Mouse (Mus musculus): ENCODE results near the gene Lingo2. TPM values are rescaled to one million over a fixed set of nuclear protein-coding genes. Genes with fewer than 3 reads are reported as not detected.

Lingo2 gene
- polyA plus RNA-seq, 1 experiment from 2014 or later = 71.8 TPM

DNA sequence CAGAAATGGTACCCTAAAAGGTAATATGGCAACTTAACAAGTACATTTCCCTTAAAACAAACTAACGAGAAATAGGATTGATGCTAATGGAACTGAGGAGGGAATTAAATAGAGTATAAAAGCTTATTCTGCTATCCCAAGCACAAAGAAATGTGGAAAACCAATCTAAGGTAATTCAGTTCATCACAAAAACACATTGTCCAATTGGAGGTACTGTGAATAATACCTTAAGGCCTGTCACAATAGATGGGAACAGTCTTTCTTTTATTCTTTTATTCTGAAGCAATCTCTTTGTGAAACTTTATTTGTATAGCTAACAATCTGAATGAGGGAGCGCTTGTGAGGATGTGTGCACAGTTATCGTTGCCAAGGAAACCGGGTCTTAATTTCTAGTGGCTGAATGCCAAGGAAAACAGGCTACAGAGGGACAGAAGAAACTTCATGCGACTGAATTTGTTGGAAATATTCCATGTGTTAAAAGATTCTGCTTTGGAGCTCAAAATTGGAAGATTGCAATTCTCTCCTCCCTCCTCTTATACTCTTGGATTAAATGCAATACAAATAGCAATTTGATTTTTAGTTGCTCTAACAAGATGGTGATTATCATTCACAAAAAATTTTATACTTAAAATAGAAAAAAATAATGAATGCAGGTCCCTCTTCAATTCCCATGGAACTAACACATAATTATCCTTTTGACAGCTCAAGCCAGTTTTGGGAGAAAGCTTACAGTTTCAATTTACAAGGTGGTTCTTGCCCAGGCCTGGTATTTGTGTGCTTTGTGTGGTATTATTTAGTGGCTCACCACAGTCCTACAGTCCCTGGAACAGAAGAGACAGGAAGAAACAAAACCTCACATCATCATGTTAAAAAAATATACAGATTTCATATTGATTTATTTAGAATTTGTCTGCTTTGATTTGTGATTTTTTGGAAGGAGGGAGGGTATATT lies 1065.7 kb downstream of the Lingo2 start:
- H3K4me2 ChIP-seq (ENCODE audit: low read length) = no peak overlapping the region
- H3K27me3 ChIP-seq (ENCODE audit: control insufficient read depth, insufficient read depth, low read depth, low read length) = no peaks in the 10 kb centered on the region

DNA sequence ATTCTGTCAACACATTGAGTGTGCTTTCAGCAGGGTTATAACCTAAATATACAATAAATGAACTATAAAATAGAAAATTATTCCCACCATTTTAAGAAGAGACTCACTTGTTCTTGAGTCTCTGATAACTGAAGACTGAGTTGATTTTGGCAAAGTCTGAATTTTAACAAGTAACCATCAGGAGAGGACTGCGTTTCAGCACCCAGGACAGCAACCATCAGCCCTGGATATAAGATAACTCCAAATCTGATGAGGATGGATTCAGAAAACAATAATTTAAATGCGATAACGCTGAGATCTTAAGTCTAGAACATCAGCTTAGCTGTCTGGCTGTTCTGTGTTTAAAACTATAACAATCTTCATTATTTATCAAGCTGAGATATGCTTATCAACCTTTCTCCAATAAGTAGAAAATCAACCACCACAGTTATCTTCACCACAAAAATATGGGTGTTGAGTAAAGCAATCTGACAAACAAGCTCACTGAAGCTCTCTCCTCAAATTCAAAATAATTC lies 1066.5 kb downstream of the Lingo2 start:
- Histone ChIP-seq H3K36me3 (ENCODE audit: control insufficient read depth, insufficient read depth, low read length) (no peaks in the 10 kb centered on the region), H3K4me1 (ENCODE audit: control insufficient read depth, insufficient read depth, low read length) (peaks cover 11% of the 10 kb centered on the region), H3K9me3 (replicated peaks; ENCODE audit: control insufficient read depth, low read length, poor library complexity, severe bottlenecking) (no peaks in the 10 kb centered on the region), H3K27ac (ENCODE audit: low read length) (no peak overlapping the region), H3K27me3 (ENCODE audit: control insufficient read depth, insufficient read depth, low read depth, low read length) (no peaks in the 10 kb centered on the region), H3K4me2 (ENCODE audit: low read length) (no peak overlapping the region), H3K9ac (ENCODE audit: low read depth, low read length) (no peak overlapping the region), H3K4me3 (ENCODE audit: low read depth, low read length) (no peak overlapping the region)
- WGBS = 53% methylated on average over 3 of the region's 3 CpGs
- ATAC-seq = no peak

More for the DNA sequence above, 1065.7 kb downstream of the Lingo2 start:
- H3K9me3 ChIP-seq (replicated peaks; ENCODE audit: control insufficient read depth, low read length, poor library complexity, severe bottlenecking) = no peaks in the 10 kb centered on the region
- no peak overlapping the region for H3K4me3 ChIP-seq (ENCODE audit: low read depth, low read length)
- ATAC-seq = peak; percentile 90
- no peaks in the 10 kb centered on the region for H3K36me3 ChIP-seq (ENCODE audit: control insufficient read depth, insufficient read depth, low read length)
- 6% methylated on average over 5 of the region's 5 CpGs for WGBS
- no peak overlapping the region for H3K9ac ChIP-seq (ENCODE audit: low read depth, low read length)
- peaks cover 11% of the 10 kb centered on the region for H3K4me1 ChIP-seq (ENCODE audit: control insufficient read depth, insufficient read depth, low read length)
- H3K27ac ChIP-seq (ENCODE audit: low read length) = no peak overlapping the region

DNA sequence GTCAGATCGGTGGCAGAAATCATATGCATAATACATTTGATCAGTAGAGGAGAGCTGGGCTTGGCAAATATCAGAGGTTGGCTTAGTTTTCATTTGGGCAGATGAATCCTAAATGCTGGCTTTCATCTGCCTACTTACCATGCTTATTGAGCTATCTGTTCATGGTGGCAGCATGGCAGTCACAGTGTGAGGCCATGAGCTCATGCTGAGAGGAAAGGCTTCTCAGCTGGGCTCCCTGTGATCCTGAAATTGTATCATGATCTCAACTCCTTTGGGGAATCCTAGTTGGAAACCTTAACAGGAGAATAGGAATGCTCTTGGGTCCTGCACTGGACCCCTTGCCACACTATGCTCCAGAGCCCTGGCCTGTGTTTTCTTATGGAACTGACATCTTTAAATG lies 1105.0 kb downstream of the Lingo2 start:
- Histone ChIP-seq H3K4me1 (ENCODE audit: control insufficient read depth, insufficient read depth, low read length) (peaks cover 9% of the 10 kb centered on the region), H3K9me3 (replicated peaks; ENCODE audit: control insufficient read depth, low read length, poor library complexity, severe bottlenecking) (no peaks in the 10 kb centered on the region), H3K4me3 (ENCODE audit: low read depth, low read length) (no peak overlapping the region), H3K9ac (ENCODE audit: low read depth, low read length) (no peak overlapping the region), H3K4me2 (ENCODE audit: low read length) (no peak overlapping the region), H3K27ac (ENCODE audit: low read length) (no peak overlapping the region), H3K36me3 (ENCODE audit: control insufficient read depth, insufficient read depth, low read length) (no peaks in the 10 kb centered on the region), H3K27me3 (ENCODE audit: control insufficient read depth, insufficient read depth, low read depth, low read length) (no peaks in the 10 kb centered on the region)
- ATAC-seq = no peak
- WGBS = 61% methylated on average over 1 of the region's 1 CpGs

DNA sequence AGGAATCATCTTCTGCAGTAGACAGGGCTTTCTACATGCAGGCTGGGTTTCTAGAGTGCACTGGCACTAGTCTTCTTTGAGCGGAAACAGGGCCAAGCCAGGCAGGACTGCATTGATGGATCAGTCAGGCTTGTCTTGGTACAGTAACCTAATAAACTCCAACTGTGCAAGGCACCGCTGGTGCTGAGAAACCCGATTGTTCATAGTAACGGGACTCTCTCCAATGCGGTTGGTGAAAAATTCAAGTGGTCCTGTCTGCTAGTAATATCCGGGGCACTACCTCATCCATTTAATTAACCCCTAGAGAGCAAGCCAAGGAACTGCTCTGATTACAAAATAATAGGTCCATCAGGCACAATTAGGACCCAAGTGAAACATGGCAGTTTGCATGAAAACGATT lies 1106.4 kb downstream of the Lingo2 start:
- Histone ChIP-seq H3K27ac (ENCODE audit: low read length) (peak overlapping the region; percentile 58), H3K9ac (ENCODE audit: low read depth, low read length) (peak overlapping the region; percentile 58), H3K4me1 (ENCODE audit: control insufficient read depth, insufficient read depth, low read length) (peaks cover 9% of the 10 kb centered on the region), H3K9me3 (replicated peaks; ENCODE audit: control insufficient read depth, low read length, poor library complexity, severe bottlenecking) (no peaks in the 10 kb centered on the region), H3K36me3 (ENCODE audit: control insufficient read depth, insufficient read depth, low read length) (no peaks in the 10 kb centered on the region), H3K4me3 (ENCODE audit: low read depth, low read length) (peak overlapping the region; percentile 22), H3K4me2 (ENCODE audit: low read length) (peak overlapping the region; percentile 49), H3K27me3 (ENCODE audit: control insufficient read depth, insufficient read depth, low read depth, low read length) (no peaks in the 10 kb centered on the region)
- ATAC-seq = peak; percentile 93
- WGBS = 24% methylated on average over 7 of the region's 7 CpGs

DNA sequence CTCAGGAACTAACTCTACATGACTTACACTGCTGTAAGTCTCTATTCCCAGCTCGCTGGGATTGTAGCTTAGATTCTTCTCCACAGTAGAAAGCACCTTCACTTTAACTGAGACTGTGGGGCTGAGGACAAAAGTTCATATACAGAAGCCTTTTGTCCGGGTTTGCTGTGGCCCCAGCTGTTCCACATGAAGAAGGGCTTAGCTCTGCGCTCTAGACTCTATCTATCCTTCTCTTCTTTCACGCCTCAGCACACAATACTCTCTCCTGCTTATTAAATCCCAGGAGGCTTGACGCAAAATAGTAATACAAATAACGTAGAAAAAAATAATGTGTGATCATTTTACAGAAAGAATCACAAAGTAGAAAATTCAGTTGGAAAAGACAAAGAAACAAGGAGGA lies 1107.0 kb downstream of the Lingo2 start:
- Histone ChIP-seq H3K27me3 (ENCODE audit: control insufficient read depth, insufficient read depth, low read depth, low read length) (no peaks in the 10 kb centered on the region), H3K9me3 (replicated peaks; ENCODE audit: control insufficient read depth, low read length, poor library complexity, severe bottlenecking) (no peaks in the 10 kb centered on the region), H3K4me1 (ENCODE audit: control insufficient read depth, insufficient read depth, low read length) (peaks cover 9% of the 10 kb centered on the region), H3K27ac (ENCODE audit: low read length) (peak overlapping the region; percentile 58), H3K4me3 (ENCODE audit: low read depth, low read length) (peak overlapping the region; percentile 22), H3K36me3 (ENCODE audit: control insufficient read depth, insufficient read depth, low read length) (no peaks in the 10 kb centered on the region), H3K4me2 (ENCODE audit: low read length) (peak overlapping the region; percentile 49), H3K9ac (ENCODE audit: low read depth, low read length) (peak overlapping the region; percentile 58; the same call in 1 of the 2 replicates)
- peak; percentile 57; the same call in 1 of the 2 replicates for ATAC-seq
- 26% methylated on average over 6 of the region's 6 CpGs for WGBS

DNA sequence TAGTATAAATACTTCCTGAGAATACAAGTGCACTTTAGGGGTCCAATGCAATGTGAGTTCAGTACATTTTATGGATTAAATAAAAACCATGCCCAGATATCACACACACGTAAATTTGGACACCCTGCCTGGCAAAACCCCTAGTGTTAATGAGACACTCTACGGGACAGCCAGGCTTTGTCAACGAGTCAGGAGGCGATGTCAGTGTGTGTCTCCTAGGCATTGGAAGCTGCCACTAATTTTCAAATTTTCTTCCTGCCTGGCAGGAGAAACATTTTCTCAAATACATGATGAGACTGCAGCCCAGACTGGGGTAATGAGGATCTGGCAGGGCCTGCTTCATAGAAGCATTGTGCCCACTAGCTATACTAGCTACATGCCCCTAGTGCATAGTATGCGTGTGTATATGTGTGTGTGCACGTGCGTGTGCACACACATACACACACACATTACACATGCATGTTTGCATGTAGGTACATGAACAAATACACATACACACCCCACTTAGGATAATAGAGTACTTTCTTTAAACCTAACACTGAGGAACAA lies 1128.2 kb downstream of the Lingo2 start:
- no peak overlapping the region for H3K9ac ChIP-seq (ENCODE audit: low read depth, low read length)
- no peak for ATAC-seq
- no peaks in the 10 kb centered on the region for H3K4me1 ChIP-seq (ENCODE audit: control insufficient read depth, insufficient read depth, low read length)
- H3K27ac ChIP-seq (ENCODE audit: low read length) = no peak overlapping the region
- no peaks in the 10 kb centered on the region for H3K36me3 ChIP-seq (ENCODE audit: control insufficient read depth, insufficient read depth, low read length)
- WGBS = 78% methylated on average over 7 of the region's 7 CpGs
- H3K9me3 ChIP-seq (replicated peaks; ENCODE audit: control insufficient read depth, low read length, poor library complexity, severe bottlenecking) = no peaks in the 10 kb centered on the region
- no peaks in the 10 kb centered on the region for H3K27me3 ChIP-seq (ENCODE audit: control insufficient read depth, insufficient read depth, low read depth, low read length)
- H3K4me3 ChIP-seq (ENCODE audit: low read depth, low read length) = no peak overlapping the region
- no peak overlapping the region for H3K4me2 ChIP-seq (ENCODE audit: low read length)

DNA sequence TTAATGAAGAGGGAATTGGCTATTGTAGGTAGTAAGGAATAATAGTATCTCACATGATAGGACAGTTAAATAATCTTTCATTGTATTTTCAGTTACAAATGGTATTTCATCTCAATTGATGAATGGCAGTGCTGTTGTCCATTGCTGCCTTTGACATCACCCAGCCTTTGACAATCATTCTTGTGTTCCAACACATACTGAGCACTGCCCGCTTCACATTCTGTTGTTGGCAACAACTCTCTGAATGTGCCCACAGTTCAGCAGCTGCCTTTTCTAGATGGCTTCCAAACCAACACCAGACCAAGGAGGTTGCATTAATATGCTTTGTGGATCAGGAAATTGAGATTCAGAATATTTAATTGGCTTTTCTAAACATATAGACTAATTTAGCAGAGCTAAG lies 1130.8 kb downstream of the Lingo2 start:
- 91% methylated on average over 1 of the region's 1 CpGs for WGBS
- H3K4me2 ChIP-seq (ENCODE audit: low read length) = no peak overlapping the region
- ATAC-seq = no peak
- no peak overlapping the region for H3K4me3 ChIP-seq (ENCODE audit: low read depth, low read length)
- no peaks in the 10 kb centered on the region for H3K9me3 ChIP-seq (replicated peaks; ENCODE audit: control insufficient read depth, low read length, poor library complexity, severe bottlenecking)
- no peaks in the 10 kb centered on the region for H3K27me3 ChIP-seq (ENCODE audit: control insufficient read depth, insufficient read depth, low read depth, low read length)
- no peak overlapping the region for H3K9ac ChIP-seq (ENCODE audit: low read depth, low read length)
- no peaks in the 10 kb centered on the region for H3K4me1 ChIP-seq (ENCODE audit: control insufficient read depth, insufficient read depth, low read length)
- no peak overlapping the region for H3K27ac ChIP-seq (ENCODE audit: low read length)
- H3K36me3 ChIP-seq (ENCODE audit: control insufficient read depth, insufficient read depth, low read length) = no peaks in the 10 kb centered on the region

DNA sequence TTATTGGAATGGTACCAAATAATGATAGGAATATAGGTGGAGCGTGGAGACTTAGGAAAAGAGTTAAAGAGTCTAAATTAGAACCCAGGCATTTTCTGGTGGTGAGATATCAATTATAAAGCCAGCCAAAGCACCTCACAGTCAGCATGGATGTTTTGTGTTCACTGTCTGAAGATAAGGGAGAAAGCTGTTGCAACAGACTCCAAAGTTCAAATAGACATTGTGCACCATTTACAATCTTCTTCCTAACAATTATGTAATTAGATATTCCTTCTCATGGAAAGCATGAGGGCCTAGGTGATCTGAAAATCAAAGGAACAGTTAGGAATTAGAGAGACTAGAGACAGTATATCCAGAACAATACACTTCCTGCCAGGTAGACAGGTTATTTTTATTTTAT lies 1136.8 kb downstream of the Lingo2 start:
- no peaks in the 10 kb centered on the region for H3K36me3 ChIP-seq (ENCODE audit: control insufficient read depth, insufficient read depth, low read length)
- ATAC-seq = no peak
- no peak overlapping the region for H3K4me2 ChIP-seq (ENCODE audit: low read length)
- no peak overlapping the region for H3K27ac ChIP-seq (ENCODE audit: low read length)
- no peak overlapping the region for H3K4me3 ChIP-seq (ENCODE audit: low read depth, low read length)
- H3K9me3 ChIP-seq (replicated peaks; ENCODE audit: control insufficient read depth, low read length, poor library complexity, severe bottlenecking) = no peaks in the 10 kb centered on the region
- WGBS = 86% methylated on average over 1 of the region's 1 CpGs
- H3K4me1 ChIP-seq (ENCODE audit: control insufficient read depth, insufficient read depth, low read length) = no peaks in the 10 kb centered on the region
- no peak overlapping the region for H3K9ac ChIP-seq (ENCODE audit: low read depth, low read length)
- H3K27me3 ChIP-seq (ENCODE audit: control insufficient read depth, insufficient read depth, low read depth, low read length) = no peaks in the 10 kb centered on the region
